Mouse (Mus musculus): ENCODE data around the gene Tcf19.

The Tcf19 gene

GRCm38 (mm10) chr17:35516652-35517500 lies at the start of gene Tcf19, which contains the start of gene Cchcr1:
Tcf19 (minus strand) TSS chr17:35516824.
Cchcr1 (plus strand) TSS chr17:35517100.
- peak; percentile 95 to 99 for DNase-seq

DNA sequence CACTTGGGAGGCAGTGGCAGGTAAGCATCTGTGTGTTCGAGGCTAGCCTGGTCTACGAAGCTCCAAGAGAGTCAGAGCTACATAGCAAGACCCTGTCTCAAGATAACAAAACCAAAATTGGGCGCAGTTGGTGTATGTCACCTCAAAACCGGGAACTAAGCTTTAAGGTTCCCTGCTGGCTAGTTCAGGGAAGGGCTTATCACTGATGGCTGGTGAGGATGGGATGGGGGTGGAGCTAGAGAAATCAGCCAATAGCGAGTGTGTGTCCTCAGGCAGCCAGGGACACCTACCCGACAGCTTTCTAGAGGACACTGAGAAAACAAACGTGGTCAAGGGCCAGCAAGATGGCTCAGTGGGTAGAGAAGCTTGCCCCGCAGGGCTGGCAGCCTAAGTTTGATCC lies 41.6 kb upstream of the Tcf19 start:
- no peak for DNase-seq

DNA sequence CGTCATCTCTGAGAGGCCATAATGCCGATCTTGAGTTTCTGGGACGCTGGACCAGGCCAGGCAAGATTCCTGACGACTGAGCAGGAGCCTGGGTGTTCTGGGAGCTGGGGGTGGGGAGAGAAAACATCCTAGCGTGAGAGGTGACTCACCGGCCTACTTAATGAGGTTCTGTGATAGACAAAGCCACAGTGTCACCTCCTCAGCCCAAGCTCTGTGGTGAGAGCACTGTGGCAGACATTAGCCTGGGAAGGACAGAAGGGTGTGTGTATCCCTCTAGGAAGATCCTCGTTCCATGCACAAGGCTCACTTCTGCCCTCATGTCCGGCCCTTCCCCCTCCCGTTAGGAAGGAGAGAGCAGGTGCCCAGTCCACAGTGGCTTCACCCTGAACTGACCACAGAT lies 40.7 kb upstream of the Tcf19 start:
- no peak for DNase-seq

DNA sequence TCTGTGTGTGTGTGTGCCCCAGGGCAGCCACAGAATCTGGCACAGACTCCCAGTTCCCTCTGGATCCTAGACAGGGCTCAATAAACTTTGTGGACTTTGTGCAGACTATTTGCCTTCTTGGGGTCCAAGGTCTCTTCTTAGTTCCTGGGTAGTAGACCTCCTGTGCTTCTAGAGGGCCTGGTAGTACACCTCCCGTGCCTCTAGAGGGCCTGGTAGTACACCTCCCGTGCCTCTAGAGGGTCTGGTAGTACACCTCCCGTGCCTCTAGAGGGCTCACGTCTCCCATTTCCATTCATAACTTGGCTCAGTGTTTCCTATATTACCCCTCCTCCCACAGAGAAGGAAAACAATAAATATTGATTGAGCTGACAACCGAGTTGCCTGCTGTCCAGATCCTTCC lies 40.2 kb upstream of the Tcf19 start:
- DNase-seq: peak in 1 of 2 experiments; percentile 67

GRCm38 (mm10) chr17:35556186-35556765 lies 39.7 kb upstream of the Tcf19 start:
- DNase-seq: no peak

DNA sequence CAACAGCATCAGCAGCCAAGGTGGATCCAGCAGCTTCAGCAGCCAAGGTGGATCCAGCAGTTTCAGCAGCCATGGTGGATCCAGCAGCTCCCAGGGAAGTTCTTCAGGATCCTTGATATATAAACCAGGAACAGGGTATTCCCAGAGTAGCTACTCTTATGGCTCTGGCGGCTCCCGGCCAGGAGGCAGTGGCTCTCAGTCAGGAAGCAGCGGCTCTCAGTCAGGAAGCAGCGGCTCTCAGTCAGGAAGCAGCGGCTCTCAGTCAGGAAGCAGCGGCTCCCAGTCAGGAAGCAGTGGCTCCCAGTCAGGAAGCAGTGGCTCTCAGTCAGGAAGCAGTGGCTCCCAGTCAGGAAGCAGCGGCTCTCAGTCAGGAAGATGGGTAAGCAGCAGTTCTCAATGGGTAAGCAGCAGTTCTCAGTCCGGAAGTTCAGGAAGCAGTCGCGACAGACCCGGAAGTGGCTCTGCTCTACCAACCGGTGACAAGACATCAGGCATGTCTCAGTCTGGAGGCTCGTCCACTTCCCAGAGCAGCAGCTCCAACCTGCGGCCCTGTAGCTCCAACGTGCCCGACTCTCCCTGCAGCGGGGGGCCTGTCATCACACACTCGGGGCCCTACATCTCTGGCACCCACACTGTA lies 38.3 kb upstream of the Tcf19 start:
- no peak for DNase-seq

DNA sequence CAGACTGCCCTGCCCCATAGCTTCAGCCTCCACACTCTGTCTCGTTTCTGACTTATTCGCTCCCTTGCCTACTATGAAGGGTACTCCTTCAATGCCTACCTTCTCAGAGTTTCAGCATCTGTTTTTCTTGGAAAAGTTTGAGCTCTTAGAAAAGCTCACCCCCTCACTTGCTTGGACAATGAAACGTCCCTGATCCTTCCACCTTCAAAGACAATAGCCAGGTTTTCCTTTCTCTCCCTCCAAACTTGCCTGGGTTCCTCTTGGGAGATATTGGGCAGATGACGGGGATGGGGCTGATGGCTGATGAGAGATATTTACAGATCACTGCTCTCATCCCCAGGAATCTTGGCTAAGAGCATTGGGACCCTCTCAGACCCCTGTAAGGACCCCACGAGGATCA lies 37.7 kb upstream of the Tcf19 start:
- no peak for DNase-seq

GRCm38 (mm10) chr17:35551881-35552414 lies 35.3 kb upstream of the Tcf19 start, which contains the start of gene Cdsn:
Cdsn (plus strand) TSS chr17:35552128.
- DNase-seq: no peak

DNA sequence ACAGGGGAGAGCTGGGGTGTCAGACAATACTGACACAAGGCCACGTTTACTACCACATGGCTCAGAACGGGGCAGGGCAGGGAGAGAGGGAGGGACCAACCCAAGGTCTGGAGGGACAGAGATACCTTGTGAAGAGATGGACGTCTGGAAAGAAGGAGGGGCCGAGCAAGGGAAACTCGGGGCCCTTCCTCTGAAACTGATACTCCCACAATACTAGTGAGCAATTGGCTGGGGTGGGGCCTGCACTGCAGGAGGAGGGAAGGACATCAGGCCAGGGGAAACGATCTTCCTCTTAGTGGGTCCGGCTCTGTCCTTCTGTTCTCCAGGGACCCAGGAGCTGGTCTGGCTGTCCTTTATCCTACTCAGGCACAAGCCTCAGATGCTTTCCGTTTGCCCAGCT lies 34.2 kb upstream of the Tcf19 start:
- DNase-seq: no peak

DNA sequence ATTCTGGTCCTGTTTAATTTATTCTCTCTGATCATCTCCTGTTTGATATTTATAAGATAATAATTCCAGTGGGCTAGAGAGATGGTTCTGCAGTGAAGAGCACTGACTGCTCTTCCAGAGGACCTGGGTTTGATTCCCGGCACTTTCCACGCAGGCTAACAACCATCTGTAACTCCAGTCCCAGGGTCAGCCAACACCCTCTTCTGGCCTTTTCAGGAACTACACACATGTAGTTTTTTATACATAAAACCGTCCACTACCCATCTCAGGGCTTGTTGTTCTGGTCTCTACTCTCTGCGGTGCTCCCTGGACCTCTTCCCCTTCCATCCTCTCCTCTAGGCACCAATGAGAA lies 33.5 kb upstream of the Tcf19 start:
- no peak for DNase-seq

DNA sequence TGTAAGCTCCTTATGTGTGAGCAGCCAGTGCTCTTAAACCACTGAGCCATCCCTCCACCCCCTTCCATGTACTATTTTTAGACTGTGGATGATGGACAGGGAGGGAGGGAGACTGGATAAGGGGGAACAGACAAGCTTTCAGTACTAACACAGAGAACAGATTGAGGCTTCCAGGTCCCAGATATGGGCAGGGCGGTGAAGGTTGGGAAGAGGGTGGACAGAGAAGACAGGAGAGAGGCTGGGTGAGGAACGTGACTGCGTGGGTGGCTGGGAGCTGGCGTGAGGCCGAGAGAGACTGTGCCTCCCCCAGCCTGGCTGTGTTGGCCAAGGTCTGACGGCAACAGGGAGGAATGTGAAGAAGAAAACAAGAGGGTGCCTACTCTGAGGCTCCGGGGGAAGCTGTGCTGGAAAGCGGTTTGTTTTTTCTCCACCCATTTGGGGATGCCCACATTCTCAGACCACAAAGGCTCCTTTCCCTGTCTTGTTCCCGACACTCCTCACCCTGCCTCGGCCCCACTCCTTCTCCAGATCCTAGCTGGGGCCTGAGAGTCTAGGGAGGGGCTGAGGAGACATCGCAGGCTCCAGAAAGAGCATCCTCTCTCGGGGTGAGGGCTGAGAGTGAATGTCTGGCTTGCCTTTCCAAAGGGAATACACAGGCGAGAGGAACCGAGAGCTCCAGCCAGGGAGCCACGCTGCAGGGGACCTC lies 33.0 kb upstream of the Tcf19 start:
- peak; percentile 94 to 95 for DNase-seq

- no peak for DNase-seq
These were observed 32.0 kb upstream of the Tcf19 start for GRCm38 (mm10) chr17:35548636-35549035.

- no peak for DNase-seq
These were observed 30.8 kb upstream of the Tcf19 start for GRCm38 (mm10) chr17:35547465-35547864.

DNA sequence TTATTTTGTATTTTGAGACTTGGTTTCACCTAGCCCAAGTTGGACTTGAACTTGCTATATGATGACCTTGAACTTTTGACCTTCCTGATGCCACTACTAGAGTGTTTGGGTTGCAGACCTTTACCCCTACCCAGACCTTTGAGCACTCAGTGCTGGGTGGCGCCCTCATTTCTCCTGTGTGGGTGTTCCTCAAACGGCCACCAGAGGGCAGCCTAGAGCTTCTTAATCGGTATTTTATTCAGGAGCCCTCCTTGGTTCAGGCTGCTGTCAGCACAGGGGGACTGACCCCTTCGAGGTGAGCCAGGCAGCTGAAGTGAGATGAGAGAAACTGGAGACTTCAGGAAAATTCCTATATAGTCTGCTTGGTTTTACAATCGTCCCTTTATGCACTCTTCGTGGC lies 28.1 kb upstream of the Tcf19 start:
- peak; percentile 80 to 81 for DNase-seq

DNA sequence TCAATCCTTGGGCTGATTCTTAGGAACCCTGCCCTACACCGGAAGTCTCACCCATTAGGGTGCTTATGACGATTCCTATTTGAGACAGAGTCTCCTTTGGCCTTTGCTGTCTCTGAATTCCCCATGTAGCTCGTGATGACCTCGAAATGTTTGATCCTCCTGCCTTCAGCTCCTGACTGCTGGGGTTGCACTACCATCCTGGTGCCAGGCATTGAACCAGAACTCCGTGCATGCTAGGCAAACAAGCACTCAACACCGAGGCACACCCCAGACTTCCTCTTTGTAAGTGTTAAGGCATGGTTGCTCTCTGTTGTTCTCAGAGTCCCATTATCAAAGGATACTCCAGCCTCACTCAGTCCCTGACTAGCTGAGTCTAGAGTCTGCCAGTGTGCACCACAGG lies 27.4 kb upstream of the Tcf19 start:
- no peak for DNase-seq

- DNase-seq: no peak
These were observed 26.8 kb upstream of the Tcf19 start for GRCm38 (mm10) chr17:35543412-35543861.

DNA sequence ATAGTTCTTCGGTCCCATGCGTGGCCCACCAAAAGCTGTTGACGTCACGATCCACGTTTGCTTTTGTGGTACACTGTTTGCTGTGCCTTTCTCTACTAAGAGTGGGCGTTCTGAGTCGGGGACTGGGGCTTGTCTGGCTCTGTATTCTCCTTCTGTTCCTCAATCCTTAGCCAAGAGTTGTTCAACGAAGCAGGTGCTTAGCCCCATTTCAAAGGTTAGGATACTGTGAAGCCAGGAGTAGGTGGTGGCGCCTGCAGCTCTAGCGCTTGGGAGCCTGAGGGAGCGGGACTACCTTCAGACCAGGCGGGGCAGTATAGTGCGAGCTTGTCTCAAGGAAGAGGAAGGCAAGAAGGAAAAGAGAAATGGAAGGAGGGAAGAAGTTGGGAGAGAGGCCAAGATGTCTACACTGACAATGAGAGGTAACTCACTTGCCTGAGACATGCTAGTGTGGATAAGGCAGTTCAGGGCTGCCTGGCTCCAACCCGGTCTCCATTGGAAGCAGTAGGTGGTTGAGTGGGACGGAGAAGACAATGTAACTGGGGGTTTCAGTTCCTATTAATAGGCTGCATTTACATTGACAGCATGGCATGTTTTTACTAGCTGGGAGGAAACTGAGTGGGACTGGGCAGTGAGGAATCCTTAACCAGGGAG lies 26.3 kb upstream of the Tcf19 start:
- DNase-seq: no peak

- no peak for DNase-seq
These were observed 22.9 kb upstream of the Tcf19 start for GRCm38 (mm10) chr17:35539540-35539939.

- no peak for DNase-seq
These were observed 21.9 kb upstream of the Tcf19 start for GRCm38 (mm10) chr17:35538476-35538875.

- DNase-seq: no peak
These were observed 20.8 kb upstream of the Tcf19 start for GRCm38 (mm10) chr17:35537421-35537820.

GRCm38 (mm10) chr17:35534343-35534742 lies 17.7 kb upstream of the Tcf19 start:
- peak; percentile 84 to 89 for DNase-seq

GRCm38 (mm10) chr17:35532901-35533300 lies 16.3 kb upstream of the Tcf19 start, which contains the start of gene Psors1c2:
Psors1c2 (plus strand) TSS chr17:35533201.
- DNase-seq: no peak

All from cerebellum, postnatal 25 days (tissue).